Mouse (Mus musculus): ENCODE data around the gene Recql.

The Recql gene

GRCm38 (mm10) chr6:142387011-142387754 lies at the start of gene Recql, which contains the start of gene Golt1b:
TSS of gene Recql (minus strand) at chr6:142387087.
TSS of gene Golt1b (plus strand) at chr6:142387221.
- peak; percentile 98 for DNase-seq

DNA sequence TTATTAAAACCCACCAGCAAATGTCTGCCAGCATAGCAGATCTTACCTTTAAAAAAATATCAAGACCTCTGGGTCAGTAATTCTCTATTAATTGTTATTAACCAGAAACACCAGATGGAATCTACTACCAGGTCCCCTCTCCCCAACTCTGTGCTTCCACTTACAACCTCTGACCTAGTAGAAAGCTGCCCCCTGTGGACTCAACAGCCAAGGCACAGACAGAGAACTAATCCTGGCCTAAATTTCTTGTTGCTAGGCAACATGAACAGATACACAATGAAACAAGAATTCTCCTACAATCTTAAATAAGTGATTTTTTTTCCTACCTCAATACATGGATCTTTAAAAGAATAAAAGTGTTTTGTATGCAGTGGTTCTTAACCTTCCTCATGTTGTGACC lies 42.2 kb upstream of the Recql start:
- DNase-seq: no peak

- DNase-seq: no peak
These were observed 38.1 kb upstream of the Recql start for GRCm38 (mm10) chr6:142424976-142425375.

- DNase-seq: no peak
These were observed 27.7 kb upstream of the Recql start for GRCm38 (mm10) chr6:142414597-142414996.

DNA sequence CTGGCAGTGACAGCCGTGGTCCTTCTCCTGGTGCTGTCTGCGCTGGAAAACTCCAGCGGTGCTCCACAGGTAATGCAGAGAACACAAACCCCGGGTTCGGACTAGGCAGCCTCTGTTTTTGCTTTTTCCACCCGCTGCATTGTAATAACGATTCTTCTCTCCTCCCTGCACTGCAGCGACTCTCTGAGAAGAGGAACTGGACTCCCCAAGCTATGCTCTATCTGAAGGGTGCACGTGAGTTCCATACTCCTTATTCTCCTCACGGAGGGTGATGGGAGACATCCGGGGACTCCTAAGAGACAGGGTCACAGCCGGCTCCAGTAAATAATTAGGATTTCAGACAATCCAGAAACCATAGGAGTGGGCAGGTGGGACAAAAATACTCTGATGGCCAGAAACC lies 27.0 kb upstream of the Recql start:
- DNase-seq: no peak

- no peak for DNase-seq
These were observed 26.1 kb upstream of the Recql start, which contains the start of gene Spx for GRCm38 (mm10) chr6:142412906-142413491. TSS of gene Spx (plus strand) at chr6:142413441.

- no peak for DNase-seq
These were observed 24.3 kb upstream of the Recql start for GRCm38 (mm10) chr6:142411140-142411539.

DNA sequence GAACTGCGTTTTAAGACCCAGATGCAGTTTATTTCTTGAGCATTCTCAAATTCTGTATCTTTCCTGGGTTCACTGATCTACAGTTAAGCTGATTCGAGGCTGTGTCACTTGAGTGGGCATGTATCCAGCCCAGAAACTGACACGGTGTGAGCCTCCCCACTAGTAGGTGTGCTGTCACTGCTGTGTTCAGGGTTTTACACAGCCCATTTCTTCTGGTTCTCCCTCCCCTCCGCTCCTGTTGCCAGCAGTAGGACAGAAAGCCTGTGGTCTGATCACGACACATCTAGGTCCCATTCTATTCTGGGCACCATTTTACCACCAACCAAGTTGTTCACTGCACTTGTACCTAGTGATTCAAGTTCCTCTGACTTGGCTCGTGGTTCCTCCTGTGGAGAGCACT lies 8.9 kb upstream of the Recql start:
- DNase-seq: no peak

DNA sequence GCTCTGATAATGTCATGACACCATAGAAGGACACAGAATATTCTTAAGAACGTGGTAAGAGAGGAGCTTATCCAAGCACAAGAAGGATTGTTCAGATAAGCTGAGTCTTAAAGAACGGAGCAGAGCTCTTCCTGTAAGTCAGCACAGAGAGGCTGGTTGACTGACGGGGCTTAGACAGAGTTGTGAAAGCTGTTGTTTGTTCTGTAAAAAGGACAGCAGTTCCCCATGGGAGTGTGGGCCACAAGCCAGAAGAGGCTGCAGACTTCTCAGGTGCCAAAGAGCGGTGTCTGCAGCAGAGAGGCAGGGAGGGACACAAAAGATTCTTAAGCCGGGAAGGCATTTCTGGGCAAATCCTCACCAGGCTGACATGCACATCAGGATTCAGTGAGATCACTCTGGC lies 7.8 kb upstream of the Recql start:
- no peak for DNase-seq

DNA sequence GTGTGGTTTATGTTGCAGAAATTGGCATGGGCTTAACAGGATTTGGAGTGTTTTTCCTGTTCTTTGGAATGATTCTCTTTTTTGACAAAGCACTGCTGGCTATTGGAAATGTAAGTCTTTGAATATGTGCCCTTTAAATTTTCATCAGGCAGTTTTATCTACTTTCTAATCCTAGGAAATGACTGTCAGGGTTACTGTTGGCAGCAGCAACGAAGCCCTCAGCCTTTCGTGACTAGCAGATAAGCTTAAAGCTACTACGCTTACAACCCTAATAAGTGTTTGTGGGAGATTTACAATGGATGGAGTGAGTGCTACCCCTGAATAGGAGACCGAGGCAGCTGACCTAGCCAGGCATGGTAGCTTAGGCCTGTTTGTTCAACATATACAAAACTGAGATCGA lies 5.4 kb upstream of the Recql start:
- no peak for DNase-seq

GRCm38 (mm10) chr6:142389101-142389500 lies 2.2 kb upstream of the Recql start:
- no peak for DNase-seq

DNA sequence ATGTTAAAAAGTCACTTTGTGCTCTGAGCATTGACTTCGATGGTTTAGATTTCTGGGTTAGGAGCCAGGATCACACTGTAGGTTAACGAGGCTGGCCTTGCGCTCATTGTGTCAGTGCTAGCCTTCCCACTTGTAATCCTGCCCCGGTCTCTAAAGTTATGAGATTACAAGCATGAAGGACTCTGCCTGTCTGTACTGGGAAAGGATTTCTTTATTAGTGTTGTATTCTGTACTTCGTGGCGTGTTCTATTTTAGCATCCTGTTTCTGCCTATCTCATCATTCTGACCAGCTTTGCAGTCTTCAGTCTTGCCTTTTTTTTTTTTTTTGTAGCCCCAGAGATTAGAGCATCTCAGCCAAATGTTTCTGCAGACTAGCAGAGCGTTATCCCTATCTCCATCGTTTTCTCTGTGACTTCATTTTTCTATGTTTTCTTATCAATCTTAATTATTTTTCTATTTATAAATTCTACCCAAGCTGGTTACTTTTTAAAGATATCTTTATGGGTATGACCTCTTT lies 926 bp upstream of the Recql start:
- no peak for DNase-seq

DNA sequence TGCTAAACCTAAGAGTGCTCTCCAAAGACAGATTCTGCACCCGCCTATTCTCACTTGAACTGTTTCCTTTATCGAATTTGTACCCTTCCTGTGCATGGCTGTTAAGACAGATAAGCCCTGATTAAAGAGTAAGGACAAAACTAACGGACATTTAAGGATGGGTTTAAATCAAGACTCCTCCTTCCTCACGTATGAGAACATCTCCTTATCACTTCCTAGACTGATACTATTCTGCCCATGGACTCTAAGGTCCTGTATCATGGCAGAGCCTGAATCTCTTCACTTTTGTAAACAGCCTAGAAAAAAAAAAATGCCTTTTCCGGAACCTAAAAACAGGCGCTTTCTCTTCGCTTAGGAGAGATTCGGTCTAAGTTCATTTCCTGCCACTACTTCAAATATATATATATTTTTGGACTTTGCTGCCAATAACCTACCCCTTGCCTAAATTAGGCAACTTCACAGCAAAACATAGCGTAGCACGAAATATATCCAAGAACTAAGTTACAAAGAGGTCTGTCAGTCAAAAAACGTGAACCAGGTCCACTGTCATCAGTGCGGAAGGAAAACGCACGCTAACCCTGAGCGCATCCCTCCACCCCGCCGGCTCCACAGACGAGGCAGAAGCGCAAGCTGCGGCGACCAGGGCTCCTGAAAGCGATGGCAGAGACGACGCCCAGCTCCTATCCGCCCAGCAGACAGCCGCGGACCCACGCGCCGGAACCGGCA lies 439 bp downstream of the Recql start:
- no peak for DNase-seq

GRCm38 (mm10) chr6:142384521-142384920 lies 2.4 kb downstream of the Recql start:
- no peak for DNase-seq

DNA sequence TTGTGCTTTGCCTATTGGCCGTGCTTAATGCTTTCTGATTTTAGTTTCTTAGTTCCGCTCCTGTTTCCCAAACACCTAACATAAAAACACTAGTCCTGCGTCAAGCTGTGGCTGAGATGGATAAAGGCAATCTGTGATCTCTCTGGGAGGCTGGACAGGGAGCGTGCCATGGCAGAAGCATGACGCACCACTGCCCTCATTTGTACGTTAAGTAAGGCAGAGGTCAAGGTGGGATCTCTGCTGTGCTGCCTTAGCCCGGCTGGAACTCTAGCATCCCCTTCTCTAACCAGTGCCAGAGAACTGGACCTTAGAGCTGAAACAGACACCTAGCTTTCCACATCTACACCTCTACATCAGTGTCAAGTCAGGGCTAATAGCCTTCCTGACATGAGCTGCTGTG lies 5.3 kb downstream of the Recql start:
- no peak for DNase-seq

- DNase-seq: no peak
These were observed 6.9 kb downstream of the Recql start for GRCm38 (mm10) chr6:142379961-142380360.

DNA sequence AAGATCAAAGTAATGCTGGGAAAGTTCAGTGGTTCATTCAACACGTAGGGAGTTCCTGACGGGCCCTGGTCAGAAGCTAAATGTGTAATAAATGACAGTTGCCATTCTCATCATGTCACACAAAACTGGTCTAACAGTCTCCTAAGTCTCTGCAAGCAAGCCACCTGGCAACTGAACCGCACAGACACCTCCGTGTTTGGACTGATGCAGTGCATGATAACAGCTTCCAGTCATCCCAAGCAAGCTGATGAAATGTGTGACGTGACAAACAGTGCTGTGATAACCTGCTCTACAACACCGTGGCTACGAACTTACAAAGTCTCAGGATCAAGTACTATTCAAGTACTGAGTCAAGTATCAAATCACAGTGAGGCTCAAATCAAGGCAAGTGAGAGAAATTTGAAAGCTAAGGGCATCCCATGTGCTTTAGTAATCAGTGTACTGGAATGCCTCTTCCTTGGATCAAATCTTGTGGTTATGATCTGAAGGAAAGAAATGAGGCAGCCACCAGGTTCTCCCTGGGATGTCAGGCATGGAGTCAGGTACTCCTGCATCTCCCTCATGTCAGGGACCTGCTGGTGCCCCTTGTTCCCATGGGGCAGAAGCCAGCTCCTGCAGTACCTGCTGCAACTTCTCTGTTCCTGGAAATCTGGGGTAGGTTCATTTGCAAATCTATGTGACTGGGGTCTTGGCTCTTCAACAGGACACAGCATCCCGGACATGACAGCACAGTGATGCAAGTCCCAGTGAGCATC lies 8.1 kb downstream of the Recql start:
- no peak for DNase-seq

DNA sequence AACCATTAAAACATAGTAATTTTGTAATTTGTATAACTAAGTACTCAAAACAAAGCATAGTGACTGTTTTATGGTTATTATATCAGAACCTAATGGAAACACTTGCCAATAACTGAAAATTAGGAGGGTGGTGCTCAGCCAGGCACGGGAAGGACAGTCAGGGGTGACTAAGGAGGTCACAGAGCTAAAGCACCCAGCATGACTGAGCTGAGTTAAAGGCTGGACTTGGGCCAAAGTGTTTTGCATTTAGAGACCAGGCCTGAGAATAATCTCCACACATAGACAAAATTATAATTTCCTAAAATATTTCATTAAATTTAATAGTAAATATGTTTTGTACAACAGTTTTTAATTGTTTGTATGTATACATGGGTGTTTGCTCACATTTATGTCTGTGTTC lies 9.8 kb downstream of the Recql start:
- DNase-seq: no peak

GRCm38 (mm10) chr6:142369568-142369967 lies 17.3 kb downstream of the Recql start:
- DNase-seq: peak; percentile 59

DNA sequence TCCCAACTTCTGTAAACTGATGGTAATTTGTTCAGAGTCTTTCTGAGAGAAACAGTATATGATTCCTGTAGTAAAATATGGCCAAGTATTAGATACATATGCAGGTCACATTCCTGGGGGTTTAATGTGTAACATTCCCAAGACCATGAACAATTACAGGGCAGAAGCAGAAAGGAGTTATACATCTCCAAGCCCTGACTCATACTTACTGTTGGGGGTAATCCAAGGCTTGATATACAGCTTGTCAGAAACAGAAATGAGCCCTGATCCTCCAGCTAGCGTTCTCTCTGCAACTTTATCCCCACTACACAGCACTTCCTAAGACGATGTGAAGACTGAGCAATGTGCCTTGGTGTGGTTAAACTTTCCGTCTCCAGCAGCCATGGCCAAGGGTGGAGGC lies 19.3 kb downstream of the Recql start:
- no peak for DNase-seq

- DNase-seq: no peak
These were observed 20.3 kb downstream of the Recql start for GRCm38 (mm10) chr6:142366473-142367018.

- no peak for DNase-seq
These were observed 21.0 kb downstream of the Recql start for GRCm38 (mm10) chr6:142365742-142366472.
